Mouse (Mus musculus): Measurements from ENCODE around the gene Gm4791.

The Gm4791 gene

DNA sequence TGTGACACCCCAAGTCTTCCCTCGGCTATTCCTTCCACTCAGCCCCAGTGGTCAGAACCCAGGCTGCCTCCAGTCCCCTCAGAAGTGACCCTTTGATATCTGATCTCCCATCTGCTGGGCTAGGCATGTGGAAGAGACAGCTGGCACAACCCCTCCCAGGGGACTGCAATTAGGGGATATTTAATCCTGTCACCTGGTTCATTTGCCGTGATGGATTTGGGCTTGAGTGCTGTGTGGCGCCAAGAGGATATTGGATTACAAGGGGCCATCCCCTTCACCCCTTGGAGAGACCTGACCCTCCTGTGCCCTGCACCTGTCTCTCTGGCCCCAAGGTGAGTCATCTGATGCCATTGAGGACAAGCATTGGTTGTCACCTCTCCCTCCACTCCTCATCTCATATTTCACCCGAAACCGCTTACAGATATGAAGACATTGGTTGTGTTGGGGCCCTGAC, at the start of gene Gm4791:
TSS of gene Gm4791 (plus strand) at position 404 of the 454 bp plus-strand sequence.
- no peak for DNase-seq

DNA sequence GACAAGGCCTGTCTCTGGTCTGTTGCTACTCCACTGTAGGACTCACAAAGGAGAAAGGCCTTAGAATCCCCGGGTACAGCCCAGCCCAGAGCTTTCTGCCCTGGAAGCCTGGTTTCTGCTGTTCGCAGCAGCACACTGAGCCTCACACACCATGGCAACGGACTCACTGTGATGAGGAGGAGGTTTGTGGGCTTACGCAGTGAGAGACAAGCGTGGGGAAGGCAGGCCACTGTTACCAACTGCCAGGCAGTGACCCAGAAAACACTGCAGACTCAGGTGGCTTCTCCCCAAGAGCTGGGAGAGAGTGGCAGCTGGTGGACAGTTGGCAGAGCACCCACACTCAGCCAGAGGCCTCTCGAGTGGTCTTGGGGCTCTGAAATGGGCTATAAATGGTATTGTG, 42.3 kb upstream of the Gm4791 start:
- no peak for DNase-seq

- DNase-seq = no peak
Measured at GRCm38 (mm10) chr9:46957420-46957950, 41.1 kb upstream of the Gm4791 start.

GRCm38 (mm10) chr9:46966028-46966427, 32.5 kb upstream of the Gm4791 start:
- no peak for DNase-seq

- DNase-seq = no peak
Measured at GRCm38 (mm10) chr9:46968970-46969369, 29.6 kb upstream of the Gm4791 start.

GRCm38 (mm10) chr9:46969406-46969805, 29.1 kb upstream of the Gm4791 start:
- DNase-seq = no peak

DNA sequence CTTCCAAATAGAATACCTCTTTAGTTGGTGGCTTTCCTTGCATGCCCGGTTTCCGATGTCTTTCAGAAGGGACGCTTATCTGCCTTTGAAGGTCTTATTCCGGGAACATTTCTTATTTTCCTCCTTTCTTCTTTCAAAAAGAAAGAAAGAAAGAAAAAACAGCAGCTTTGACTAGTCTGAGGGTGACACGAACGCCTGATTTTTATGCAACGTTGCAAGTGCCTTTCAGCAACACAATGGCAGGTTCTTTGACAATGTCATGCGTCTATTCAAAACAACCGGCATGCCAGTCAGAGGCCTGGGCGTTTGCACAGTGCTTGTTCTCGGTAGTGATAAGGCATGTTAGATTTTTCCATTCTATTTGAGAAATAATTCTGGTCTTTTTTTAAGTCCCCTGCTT, 19.7 kb upstream of the Gm4791 start:
- no peak for DNase-seq

- no peak for DNase-seq
Measured at GRCm38 (mm10) chr9:46980111-46980510, 18.4 kb upstream of the Gm4791 start.

- no peak for DNase-seq
Measured at GRCm38 (mm10) chr9:46983471-46983870, 15.1 kb upstream of the Gm4791 start.

GRCm38 (mm10) chr9:47041569-47041968, 43.0 kb downstream of the Gm4791 start:
- no peak for DNase-seq

Measured in kidney, adult 11 months (tissue).